Mouse (Mus musculus) thymus, postnatal 36 days (tissue): Measurements from ENCODE around the gene Bcl2l1.

ENCODE experiments used
- DNase-seq, 2 experiments: peaks; one replicate each; pipeline ENCODE4 v3.0.0; 2022; ENCODE audit warnings: mixed read lengths in 2 of 2

Bcl2l1 gene

GRCm38 (mm10) chr2:152769677-152770076, 61.9 kb downstream of the Bcl2l1 start:
- no peak for DNase-seq

GRCm38 (mm10) chr2:152767618-152768271, 63.8 kb downstream of the Bcl2l1 start:
- DNase-seq: peak; percentile 61 to 63

GRCm38 (mm10) chr2:152766387-152767123, 65.0 kb downstream of the Bcl2l1 start:
- DNase-seq: peak; percentile 91 to 95

- DNase-seq: no peak
Measured at GRCm38 (mm10) chr2:152765045-152765674, 66.4 kb downstream of the Bcl2l1 start.

GRCm38 (mm10) chr2:152764172-152765044, 67.1 kb downstream of the Bcl2l1 start:
- no peak for DNase-seq

- no peak for DNase-seq
Measured at GRCm38 (mm10) chr2:152763310-152763709, 68.2 kb downstream of the Bcl2l1 start.

GRCm38 (mm10) chr2:152758351-152758750, 73.2 kb downstream of the Bcl2l1 start:
- DNase-seq: no peak

- DNase-seq: no peak
Measured at GRCm38 (mm10) chr2:152757478-152757877, 74.0 kb downstream of the Bcl2l1 start.

GRCm38 (mm10) chr2:152756474-152757393, 74.8 kb downstream of the Bcl2l1 start:
- no peak for DNase-seq

- DNase-seq: peak; percentile 47 to 60
Measured at GRCm38 (mm10) chr2:152753944-152754711, 77.4 kb downstream of the Bcl2l1 start, which contains the start of gene Cox4i2. Cox4i2 (plus strand) TSS chr2:152754173.

- DNase-seq: peak; percentile 63 to 66
Measured at GRCm38 (mm10) chr2:152742435-152742834, 89.1 kb downstream of the Bcl2l1 start.

- peak in 1 of 2 experiments; percentile 20 for DNase-seq
Measured at GRCm38 (mm10) chr2:152741153-152742041, 90.1 kb downstream of the Bcl2l1 start.

GRCm38 (mm10) chr2:152740490-152740889, 91.0 kb downstream of the Bcl2l1 start:
- DNase-seq: no peak

GRCm38 (mm10) chr2:152739842-152740260, 91.7 kb downstream of the Bcl2l1 start:
- no peak for DNase-seq

GRCm38 (mm10) chr2:152739031-152739841, 92.3 kb downstream of the Bcl2l1 start:
- DNase-seq: peak; percentile 41 to 60

- no peak for DNase-seq
Measured at GRCm38 (mm10) chr2:152738341-152738740, 93.2 kb downstream of the Bcl2l1 start.

GRCm38 (mm10) chr2:152737306-152738221, 94.0 kb downstream of the Bcl2l1 start:
- no peak for DNase-seq

GRCm38 (mm10) chr2:152736748-152737147, 94.8 kb downstream of the Bcl2l1 start:
- DNase-seq: no peak
